Mouse (Mus musculus): ENCODE data around the gene Sema4f. TPM values are rescaled to one million over a fixed set of nuclear protein-coding genes. Genes with fewer than 3 reads are reported as not detected.

The Sema4f gene
- polyA plus RNA-seq, 1 experiment: not detected

- H3K27me3 ChIP-seq (replicated peaks): peaks cover 44% of the 10 kb centered on the region
- TF ChIP-seq GATA1 (IDR thresholded peaks at IDR 0.05; ENCODE audit: borderline replicate concordance, low read length) (no peak), FLI1 (IDR thresholded peaks at IDR 0.05; ENCODE audit: low read length) (no peak)
- H3K9me3 ChIP-seq: peaks cover 13% of the 10 kb centered on the region
- H3K4me3 ChIP-seq (replicated peaks): no peak overlapping the region
- H3K4me1 ChIP-seq: peaks cover 16% of the 10 kb centered on the region
- H3K36me3 ChIP-seq (replicated peaks; ENCODE audit: low read length): no peaks in the 10 kb centered on the region
These were observed 58.8 kb downstream of the Sema4f start for GRCm38 (mm10) chr6:82880807-82881206.

GRCm38 (mm10) chr6:82879463-82880089 lies 60.0 kb downstream of the Sema4f start:
- Histone ChIP-seq H3K36me3 (replicated peaks; ENCODE audit: low read length) (no peaks in the 10 kb centered on the region), H3K4me3 (replicated peaks) (no peak overlapping the region), H3K4me1 (peaks cover 21% of the 10 kb centered on the region), H3K27me3 (replicated peaks) (peaks cover 39% of the 10 kb centered on the region), H3K9me3 (0 out of 2 replicates have a peak, but pooled peaks cover under 1% of the 10 kb centered on the region)
- no peak for TF ChIP-seq FLI1 (IDR thresholded peaks at IDR 0.05; ENCODE audit: low read length)
- no peak for TF ChIP-seq GATA1 (IDR thresholded peaks at IDR 0.05; ENCODE audit: borderline replicate concordance, low read length)

- H3K9me3 ChIP-seq: peaks cover 3% of the 10 kb centered on the region; the same call in 1 of the 2 replicates
These were observed 64.0 kb downstream of the Sema4f start for GRCm38 (mm10) chr6:82875509-82875935.

GRCm38 (mm10) chr6:82872332-82872707 lies 67.2 kb downstream of the Sema4f start:
- Histone ChIP-seq H3K36me3 (replicated peaks; ENCODE audit: low read length) (no peaks in the 10 kb centered on the region), H3K9me3 (peaks cover 7% of the 10 kb centered on the region; the same call in 1 of the 2 replicates), H3K4me3 (replicated peaks) (peak overlapping the region; percentile 70), H3K4me1 (peaks cover 37% of the 10 kb centered on the region), H3K27me3 (replicated peaks) (peaks cover 6% of the 10 kb centered on the region)
- TF ChIP-seq GATA1 (IDR thresholded peaks at IDR 0.05; ENCODE audit: borderline replicate concordance, low read length): no peak
- no peak for TF ChIP-seq FLI1 (IDR thresholded peaks at IDR 0.05; ENCODE audit: low read length)

More at GRCm38 (mm10) chr6:82875509-82875935, 64.0 kb downstream of the Sema4f start:
- peaks cover 13% of the 10 kb centered on the region for H3K27me3 ChIP-seq (replicated peaks)
- H3K36me3 ChIP-seq (replicated peaks; ENCODE audit: low read length): no peaks in the 10 kb centered on the region
- TF ChIP-seq GATA1 (IDR thresholded peaks at IDR 0.05; ENCODE audit: borderline replicate concordance, low read length) (no peak), FLI1 (IDR thresholded peaks at IDR 0.05; ENCODE audit: low read length) (no peak)
- H3K4me1 ChIP-seq: peaks cover 34% of the 10 kb centered on the region
- H3K4me3 ChIP-seq (replicated peaks): no peak overlapping the region

- Histone ChIP-seq H3K36me3 (replicated peaks; ENCODE audit: low read length) (no peaks in the 10 kb centered on the region), H3K4me1 (peaks cover 37% of the 10 kb centered on the region), H3K27me3 (replicated peaks) (peaks cover 7% of the 10 kb centered on the region), H3K4me3 (replicated peaks) (peak overlapping the region; percentile 67), H3K9me3 (peaks cover 7% of the 10 kb centered on the region; the same call in 1 of the 2 replicates)
- TF ChIP-seq FLI1 (IDR thresholded peaks at IDR 0.05; ENCODE audit: low read length) (no peak), GATA1 (IDR thresholded peaks at IDR 0.05; ENCODE audit: borderline replicate concordance, low read length) (no peak)
These were observed 67.8 kb downstream of the Sema4f start for GRCm38 (mm10) chr6:82871632-82872331.

GRCm38 (mm10) chr6:82868476-82868875 lies 71.1 kb downstream of the Sema4f start:
- Histone ChIP-seq H3K27me3 (replicated peaks) (peaks cover 10% of the 10 kb centered on the region), H3K9me3 (peaks cover 13% of the 10 kb centered on the region), H3K36me3 (replicated peaks; ENCODE audit: low read length) (no peaks in the 10 kb centered on the region), H3K4me3 (replicated peaks) (no peak overlapping the region), H3K4me1 (peaks cover 34% of the 10 kb centered on the region)
- TF ChIP-seq FLI1 (IDR thresholded peaks at IDR 0.05; ENCODE audit: low read length) (no peak), GATA1 (IDR thresholded peaks at IDR 0.05; ENCODE audit: borderline replicate concordance, low read length) (no peak)

- TF ChIP-seq GATA1 (IDR thresholded peaks at IDR 0.05; ENCODE audit: borderline replicate concordance, low read length): no peak
- no peak for TF ChIP-seq FLI1 (IDR thresholded peaks at IDR 0.05; ENCODE audit: low read length)
- peaks cover 33% of the 10 kb centered on the region for H3K4me1 ChIP-seq
- peak overlapping the region; percentile 59 for H3K4me3 ChIP-seq (replicated peaks)
- peaks cover 20% of the 10 kb centered on the region for H3K27me3 ChIP-seq (replicated peaks)
- no peaks in the 10 kb centered on the region for H3K36me3 ChIP-seq (replicated peaks; ENCODE audit: low read length)
- H3K9me3 ChIP-seq: peaks cover 9% of the 10 kb centered on the region
These were observed 76.1 kb downstream of the Sema4f start for GRCm38 (mm10) chr6:82863380-82863874.

- peaks cover 22% of the 10 kb centered on the region for H3K27me3 ChIP-seq (replicated peaks)
- H3K4me1 ChIP-seq: peaks cover 35% of the 10 kb centered on the region
- H3K4me3 ChIP-seq (replicated peaks): no peak overlapping the region
- H3K36me3 ChIP-seq (replicated peaks; ENCODE audit: low read length): no peaks in the 10 kb centered on the region
- H3K9me3 ChIP-seq: peaks cover 9% of the 10 kb centered on the region
- TF ChIP-seq FLI1 (IDR thresholded peaks at IDR 0.05; ENCODE audit: low read length) (no peak), GATA1 (IDR thresholded peaks at IDR 0.05; ENCODE audit: borderline replicate concordance, low read length) (no peak)
These were observed 77.1 kb downstream of the Sema4f start for GRCm38 (mm10) chr6:82862475-82862874.

- TF ChIP-seq FLI1 (IDR thresholded peaks at IDR 0.05; ENCODE audit: low read length): no peak
- no peak for TF ChIP-seq GATA1 (IDR thresholded peaks at IDR 0.05; ENCODE audit: borderline replicate concordance, low read length)
- Histone ChIP-seq H3K4me3 (replicated peaks) (no peak overlapping the region), H3K9me3 (peaks cover 9% of the 10 kb centered on the region), H3K4me1 (peaks cover 35% of the 10 kb centered on the region), H3K27me3 (replicated peaks) (peaks cover 22% of the 10 kb centered on the region), H3K36me3 (replicated peaks; ENCODE audit: low read length) (no peaks in the 10 kb centered on the region)
These were observed 77.5 kb downstream of the Sema4f start for GRCm38 (mm10) chr6:82862042-82862441.

Other genes starting within 250 kb of the Sema4f start
- gene Pole4, start 234.4 kb downstream of the Sema4f start, polyA plus RNA-seq (2012; ENCODE audit: insufficient read depth, low replicate concordance): 10.4 and 62.9 TPM in 2 replicates
- 7.6 and 8.6 TPM in 2 replicates for gene Hk2, start 165.3 kb downstream of the Sema4f start, polyA plus RNA-seq (2012; ENCODE audit: insufficient read depth, low replicate concordance)
- 3.6 and 5.2 TPM in 2 replicates for gene M1ap, start 7.1 kb upstream of the Sema4f start, polyA plus RNA-seq (2012; ENCODE audit: insufficient read depth, low replicate concordance)
- 159 and 256 TPM in 2 replicates for gene Dok1, start 93.7 kb upstream of the Sema4f start, polyA plus RNA-seq (2012; ENCODE audit: insufficient read depth, low replicate concordance)
- gene Loxl3, start 94.4 kb upstream of the Sema4f start, polyA plus RNA-seq (2012; ENCODE audit: insufficient read depth, low replicate concordance): 0.40 and 4.2 TPM in 2 replicates
- gene Aup1, start 114.8 kb upstream of the Sema4f start, polyA plus RNA-seq (2012; ENCODE audit: insufficient read depth, low replicate concordance): 1,695 and 4,915 TPM in 2 replicates
- 27.7 and 49.5 TPM in 2 replicates for gene Htra2, start 115.5 kb upstream of the Sema4f start, polyA plus RNA-seq (2012; ENCODE audit: insufficient read depth, low replicate concordance)
- 0.22 TPM in 1 of 2 replicates, not detected in the other for gene Dqx1, start 118.1 kb upstream of the Sema4f start, polyA plus RNA-seq (2012; ENCODE audit: insufficient read depth, low replicate concordance)
- not detected in 2 replicates for gene Tlx2, start 130.5 kb upstream of the Sema4f start, polyA plus RNA-seq (2012; ENCODE audit: insufficient read depth, low replicate concordance)
- 6.8 and 7.3 TPM in 2 replicates for gene Pcgf1, start 138.1 kb upstream of the Sema4f start, polyA plus RNA-seq (2012; ENCODE audit: insufficient read depth, low replicate concordance)
- 3.3 TPM in 1 of 2 replicates, not detected in the other for gene Lbx2, start 146.6 kb upstream of the Sema4f start, polyA plus RNA-seq (2012; ENCODE audit: insufficient read depth, low replicate concordance)
- gene Ccdc142, start 161.8 kb upstream of the Sema4f start, polyA plus RNA-seq (2012; ENCODE audit: insufficient read depth, low replicate concordance): 1.8 and 2.0 TPM in 2 replicates
- 0.99 and 2.7 TPM in 2 replicates for gene Gm42688, start 161.8 kb upstream of the Sema4f start, polyA plus RNA-seq (2012; ENCODE audit: insufficient read depth, low replicate concordance)
- 9.6 and 78.7 TPM in 2 replicates for gene Mrpl53, start 169.3 kb upstream of the Sema4f start, polyA plus RNA-seq (2012; ENCODE audit: insufficient read depth, low replicate concordance)
- gene Mogs, start 175.7 kb upstream of the Sema4f start, polyA plus RNA-seq (2012; ENCODE audit: insufficient read depth, low replicate concordance): 76.1 and 165 TPM in 2 replicates
- 86.6 and 121 TPM in 2 replicates for gene Wbp1, start 181.8 kb upstream of the Sema4f start, polyA plus RNA-seq (2012; ENCODE audit: insufficient read depth, low replicate concordance)
- 201 and 370 TPM in 2 replicates for gene Ino80b, start 185.7 kb upstream of the Sema4f start, polyA plus RNA-seq (2012; ENCODE audit: insufficient read depth, low replicate concordance)
- gene Rtkn, start 195.7 kb upstream of the Sema4f start, polyA plus RNA-seq (2012; ENCODE audit: insufficient read depth, low replicate concordance): 15.8 and 48.5 TPM in 2 replicates
- gene Wdr54, start 216.6 kb upstream of the Sema4f start, polyA plus RNA-seq (2012; ENCODE audit: insufficient read depth, low replicate concordance): 2.0 and 13.3 TPM in 2 replicates
- 0.36 TPM in 1 of 2 replicates, not detected in the other for gene 1700003E16Rik, start 216.6 kb upstream of the Sema4f start, polyA plus RNA-seq (2012; ENCODE audit: insufficient read depth, low replicate concordance)
- gene Dctn1, start 226.2 kb upstream of the Sema4f start, polyA plus RNA-seq (2012; ENCODE audit: insufficient read depth, low replicate concordance): 113 and 905 TPM in 2 replicates

Data from megakaryocyte, embryonic 14.5 days (primary cell).